Mouse (Mus musculus) heart, embryonic 11.5 days (tissue): ENCODE measurements around the gene Gm13276. TPM values are rescaled to one million over a fixed set of nuclear protein-coding genes. Genes with fewer than 3 reads are reported as not detected.
"Not testable (repeated sequence)": the region's sequence is repeated elsewhere in the genome, so short reads cannot be mapped to it uniquely, and the experiment has no call there.

Experiments used
- ATAC-seq: fragments of 200-750 bp; cut with Nextera tagmentation; replicated peaks from 2 replicates; pipeline ENCODE4 v1.8.0; 2017; ENCODE audit warnings: moderate library complexity; ENCODE audit not compliant: insufficient number of reproducible peaks, low FRiP score, low TSS enrichment
- H3K27ac ChIP-seq: fragments of 300-500 bp; sonication (generic); 2 replicates; pipeline ENCODE4 v1.5.1; 2014; ENCODE audit warnings: mild to moderate bottlenecking, low read depth, low read length
- H3K27me3 ChIP-seq: fragments of 300-500 bp; sonication (generic); 2 replicates; pipeline ENCODE4 v1.6.1; 2014; ENCODE audit warnings: mild to moderate bottlenecking, low read length, mixed read lengths; ENCODE audit not compliant: control insufficient read depth, insufficient read depth
- H3K36me3 ChIP-seq: fragments of 300-500 bp; sonication (generic); 2 replicates; pipeline ENCODE4 v1.6.1; 2014; ENCODE audit warnings: mild to moderate bottlenecking, low read length, moderate library complexity, mixed read lengths; ENCODE audit not compliant: control insufficient read depth, insufficient read depth
- H3K4me1 ChIP-seq: fragments of 300-500 bp; sonication (generic); 2 replicates; pipeline ENCODE4 v1.6.1; 2014; ENCODE audit warnings: low read length; ENCODE audit not compliant: control insufficient read depth, insufficient read depth
- H3K4me2 ChIP-seq: fragments of 300-500 bp; sonication (generic); 2 replicates; pipeline ENCODE4 v1.6.1; 2014; ENCODE audit warnings: mild to moderate bottlenecking, moderate library complexity
- H3K4me3 ChIP-seq: fragments of 300-500 bp; sonication (generic); 2 replicates; pipeline ENCODE4 v1.5.1; 2014; ENCODE audit warnings: low read depth, low read length
- H3K9ac ChIP-seq: fragments of 300-500 bp; sonication (generic); 2 replicates; pipeline ENCODE4 v1.6.1; 2014; ENCODE audit warnings: mild to moderate bottlenecking, low read depth, low read length, moderate library complexity
- H3K9me3 ChIP-seq: fragments of 300-500 bp; sonication (generic); replicated peaks from 2 replicates; pipeline ENCODE4 v1.6.1; 2016; ENCODE audit warnings: low read length; ENCODE audit not compliant: control insufficient read depth
- WGBS: fragments of 180-500 bp; shearing (Covaris S2); extraction: QIAGEN DNeasy Blood & Tissue Kit; methylation state at CpG from one replicate; pipeline ENCODE4 v1.1.7; 2014; ENCODE audit not compliant: insufficient replicate concordance; 5-methylcytosine and 5-hydroxymethylcytosine counted together
- polyA plus RNA-seq: library from polyadenylated mRNA; unstranded; fragments of >200 nt; fragmentation: Nextera tagmentation; extraction: Ambion mirVana; gene quantifications from 2 replicates; pipeline ENCODE4 v1.2.1, GENCODE M21; 2014

The Gm13276 gene
- polyA plus RNA-seq, 1 experiment from 2014 or later = not detected

DNA sequence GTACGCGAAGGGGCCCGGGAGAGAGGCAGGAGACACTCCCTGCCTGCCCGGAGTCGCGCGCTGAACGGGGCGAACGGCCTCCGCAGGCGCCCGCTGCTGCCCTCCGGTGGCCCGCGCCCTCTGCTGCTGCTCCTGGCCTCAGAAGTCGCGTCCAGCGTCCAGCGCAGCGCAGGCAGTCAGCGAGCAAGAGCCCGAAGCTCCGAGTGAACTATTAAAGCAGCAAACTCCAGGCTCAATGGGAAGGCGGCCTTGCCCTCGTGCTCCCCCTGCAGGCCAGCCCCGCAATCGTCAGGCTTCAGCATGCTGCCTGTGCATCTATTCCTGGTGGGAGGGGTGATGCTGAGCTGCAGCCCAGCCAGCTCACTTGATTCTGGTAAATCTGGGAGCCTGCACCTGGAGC, 11.6 kb downstream of the Gm13276 start, which contains the start of gene Gm13279:
Gene Gm13279, plus strand, starts transcription at position 301 of the 400 bp plus-strand sequence.
- H3K36me3 ChIP-seq, H3K4me3 ChIP-seq, H3K4me1 ChIP-seq, H3K4me2 ChIP-seq, H3K9me3 ChIP-seq, H3K27ac ChIP-seq, ATAC-seq, H3K9ac ChIP-seq, H3K27me3 ChIP-seq: not testable (repeated sequence)
- no CpG with 5 or more reads among the region's 28 CpGs for WGBS

DNA sequence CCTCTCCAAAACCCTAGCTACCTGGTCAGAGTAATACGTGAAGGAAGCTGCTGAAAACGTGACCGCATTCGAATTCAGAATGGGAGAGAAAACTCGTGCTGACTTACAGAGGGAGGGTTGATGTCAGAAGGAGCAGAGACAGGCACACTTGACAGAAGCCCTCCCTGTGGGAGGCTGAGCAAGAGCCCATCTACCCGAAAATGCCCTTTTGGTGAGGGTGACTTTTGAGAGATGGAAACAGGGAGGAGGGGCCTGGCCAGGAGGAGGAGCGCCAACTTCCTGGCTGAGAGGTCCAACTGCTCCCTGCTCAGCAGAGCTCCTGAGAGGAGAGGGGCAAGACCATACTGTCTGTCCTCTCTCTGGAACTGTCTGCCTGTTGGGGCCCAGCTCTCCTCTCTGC, 13.9 kb downstream of the Gm13276 start, which contains the start of gene Gm13285:
Gene Gm13285, plus strand, starts transcription at position 301 of the 400 bp plus-strand sequence.
- not testable (repeated sequence) for H3K36me3 ChIP-seq, ATAC-seq, H3K4me2 ChIP-seq, H3K9ac ChIP-seq, H3K27ac ChIP-seq, H3K4me3 ChIP-seq, H3K9me3 ChIP-seq, H3K27me3 ChIP-seq, H3K4me1 ChIP-seq
- 13% methylated on average over 3 of the region's 7 CpGs for WGBS

DNA sequence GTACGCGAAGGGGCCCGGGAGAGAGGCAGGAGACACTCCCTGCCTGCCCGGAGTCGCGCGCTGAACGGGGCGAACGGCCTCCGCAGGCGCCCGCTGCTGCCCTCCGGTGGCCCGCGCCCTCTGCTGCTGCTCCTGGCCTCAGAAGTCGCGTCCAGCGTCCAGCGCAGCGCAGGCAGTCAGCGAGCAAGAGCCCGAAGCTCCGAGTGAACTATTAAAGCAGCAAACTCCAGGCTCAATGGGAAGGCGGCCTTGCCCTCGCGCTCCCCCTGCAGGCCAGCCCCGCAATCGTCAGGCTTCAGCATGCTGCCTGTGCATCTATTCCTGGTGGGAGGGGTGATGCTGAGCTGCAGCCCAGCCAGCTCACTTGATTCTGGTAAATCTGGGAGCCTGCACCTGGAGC, 17.4 kb downstream of the Gm13276 start, which contains the start of gene Gm13287:
Gene Gm13287, plus strand, starts transcription at position 301 of the 400 bp plus-strand sequence.
- no CpG with 5 or more reads among the region's 29 CpGs for WGBS
- not testable (repeated sequence) for H3K27me3 ChIP-seq, ATAC-seq, H3K4me3 ChIP-seq, H3K9ac ChIP-seq, H3K27ac ChIP-seq, H3K4me1 ChIP-seq, H3K36me3 ChIP-seq, H3K9me3 ChIP-seq
- peak within 1 kb of the TSS; percentile 27; the same call in 1 of the 2 replicates for H3K4me2 ChIP-seq

DNA sequence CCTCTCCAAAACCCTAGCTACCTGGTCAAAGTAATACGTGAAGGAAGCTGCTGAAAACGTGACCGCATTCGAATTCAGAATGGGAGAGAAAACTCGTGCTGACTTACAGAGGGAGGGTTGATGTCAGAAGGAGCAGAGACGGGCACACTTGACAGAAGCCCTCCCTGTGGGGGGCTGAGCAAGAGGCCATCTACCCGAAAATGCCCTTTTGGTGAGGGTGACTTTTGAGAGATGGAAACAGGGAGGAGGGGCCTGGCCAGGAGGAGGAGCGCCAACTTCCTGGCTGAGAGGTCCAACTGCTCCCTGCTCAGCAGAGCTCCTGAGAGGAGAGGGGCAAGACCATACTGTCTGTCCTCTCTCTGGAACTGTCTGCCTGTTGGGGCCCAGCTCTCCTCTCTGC, 19.7 kb downstream of the Gm13276 start, which contains the start of gene Gm13288:
Gene Gm13288, plus strand, starts transcription at position 301 of the 400 bp plus-strand sequence.
- H3K9me3 ChIP-seq, H3K9ac ChIP-seq, H3K27ac ChIP-seq, ATAC-seq, H3K36me3 ChIP-seq, H3K4me1 ChIP-seq, H3K27me3 ChIP-seq, H3K4me3 ChIP-seq: not testable (repeated sequence)
- H3K4me2 ChIP-seq = peak within 1 kb of the TSS; percentile 32; the same call in 1 of the 2 replicates
- WGBS = no CpG with 5 or more reads among the region's 8 CpGs

DNA sequence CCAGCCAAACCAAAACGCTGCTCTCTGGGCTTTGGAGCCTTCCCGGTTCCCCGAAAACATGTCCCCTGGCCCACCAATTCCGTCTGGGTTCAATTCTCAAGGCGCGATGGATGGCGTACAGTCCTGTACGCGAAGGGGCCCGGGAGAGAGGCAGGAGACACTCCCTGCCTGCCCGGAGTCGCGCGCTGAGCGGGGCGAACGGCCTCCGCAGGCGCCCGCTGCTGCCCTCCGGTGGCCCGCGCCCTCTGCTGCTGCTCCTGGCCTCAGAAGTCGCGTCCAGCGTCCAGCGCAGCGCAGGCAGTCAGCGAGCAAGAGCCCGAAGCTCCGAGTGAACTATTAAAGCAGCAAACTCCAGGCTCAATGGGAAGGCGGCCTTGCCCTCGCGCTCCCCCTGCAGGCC, 20.3 kb downstream of the Gm13276 start:
- H3K9ac ChIP-seq, H3K4me3 ChIP-seq, H3K4me1 ChIP-seq, H3K27ac ChIP-seq, H3K27me3 ChIP-seq, H3K9me3 ChIP-seq, ATAC-seq, H3K36me3 ChIP-seq: not testable (repeated sequence)
- H3K4me2 ChIP-seq = peak overlapping the region; percentile 32; the same call in 1 of the 2 replicates
- 1% methylated on average over 10 of the region's 34 CpGs for WGBS

DNA sequence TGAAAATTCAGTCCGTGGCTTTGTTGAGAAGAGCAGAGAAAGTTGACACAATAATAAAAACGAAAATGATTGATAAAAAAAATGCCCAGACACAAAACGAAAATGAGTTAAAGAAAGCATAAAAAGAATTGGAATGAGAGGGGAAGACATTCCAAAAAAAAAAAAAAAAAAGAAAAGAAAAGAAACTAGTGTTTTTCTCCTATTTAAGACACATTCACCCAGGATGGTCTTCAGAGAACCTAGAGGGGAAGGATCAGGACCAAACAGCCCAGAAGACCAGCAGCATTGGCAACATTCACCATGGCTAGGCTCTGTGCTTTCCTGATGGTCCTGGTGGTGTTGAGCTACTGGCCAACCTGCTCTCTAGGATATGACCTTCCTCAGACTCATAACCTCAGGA, 30.4 kb downstream of the Gm13276 start, which contains the start of gene Ifna7:
Gene Ifna7, plus strand, starts transcription at position 301 of the 400 bp plus-strand sequence.
- H3K4me1 ChIP-seq = no peaks in the 10 kb centered on the region
- WGBS = 52% methylated on average over 3 of the region's 3 CpGs

DNA sequence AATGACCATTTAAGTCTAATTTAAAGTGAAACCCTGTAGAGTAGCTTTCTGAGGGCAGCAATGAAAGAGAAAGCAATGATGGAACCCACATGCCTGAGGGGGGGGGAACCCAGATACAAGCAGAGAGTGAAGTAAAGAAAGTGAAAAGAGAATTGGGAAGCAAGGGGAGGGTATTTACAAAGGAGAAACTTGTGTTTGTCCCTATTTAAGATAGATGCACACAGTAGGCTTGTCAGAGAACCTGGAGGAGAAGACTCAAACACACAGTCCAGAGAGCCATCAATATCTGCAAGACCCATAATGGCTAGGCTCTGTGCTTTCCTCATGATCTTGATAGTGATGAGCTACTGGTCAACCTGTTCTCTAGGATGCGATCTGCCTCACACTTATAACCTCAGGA, 34.1 kb downstream of the Gm13276 start, which contains the start of gene Ifna11:
Gene Ifna11, plus strand, starts transcription at position 301 of the 400 bp plus-strand sequence.
- H3K9ac ChIP-seq = no peak within 1 kb of the TSS
- no peaks in the 10 kb centered on the region for H3K36me3 ChIP-seq
- H3K4me3 ChIP-seq = no peak within 1 kb of the TSS
- H3K27ac ChIP-seq = no peak within 1 kb of the TSS
- H3K4me1 ChIP-seq = no peaks in the 10 kb centered on the region
- no peaks in the 10 kb centered on the region for H3K9me3 ChIP-seq
- no peak for ATAC-seq
- no peaks in the 10 kb centered on the region for H3K27me3 ChIP-seq
- 72% methylated on average over 1 of the region's 1 CpGs for whole genome bisulfite sequencing
- no peak within 1 kb of the TSS for H3K4me2 ChIP-seq

More for the DNA sequence above, 30.4 kb downstream of the Gm13276 start, which contains the start of gene Ifna7:
- Histone ChIP-seq H3K4me2 (no peak within 1 kb of the TSS), H3K9me3 (no peaks in the 10 kb centered on the region), H3K9ac (no peak within 1 kb of the TSS), H3K4me3 (no peak within 1 kb of the TSS), H3K27me3 (no peaks in the 10 kb centered on the region), H3K27ac (no peak within 1 kb of the TSS), H3K36me3 (no peaks in the 10 kb centered on the region)
- ATAC-seq = no peak

DNA sequence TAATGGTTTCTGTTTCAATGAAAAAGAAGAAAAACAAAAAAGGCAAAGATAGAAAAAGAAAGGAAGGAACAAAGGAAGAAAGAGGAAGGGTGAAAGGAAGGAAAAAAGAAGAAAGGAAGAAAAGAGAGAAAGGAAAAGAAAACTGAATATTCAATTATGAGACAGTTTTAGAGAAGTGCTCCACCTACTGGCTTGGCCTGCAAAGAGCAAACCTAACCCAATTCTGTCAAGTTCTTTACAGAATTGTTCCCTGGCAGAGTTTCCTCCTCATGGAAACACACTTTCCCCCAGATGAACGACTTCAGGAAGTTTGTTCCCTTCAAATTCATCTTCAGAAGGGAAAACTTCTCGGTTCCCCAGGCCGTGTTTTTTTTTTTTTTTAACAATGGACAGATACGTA, 37.5 kb downstream of the Gm13276 start:
- no peak for ATAC-seq
- H3K4me1 ChIP-seq = no peaks in the 10 kb centered on the region
- 22% methylated on average over 4 of the region's 4 CpGs for WGBS
- no peaks in the 10 kb centered on the region for H3K36me3 ChIP-seq
- H3K9ac ChIP-seq = no peak overlapping the region
- no peak overlapping the region for H3K4me2 ChIP-seq
- no peaks in the 10 kb centered on the region for H3K9me3 ChIP-seq
- no peak overlapping the region for H3K27ac ChIP-seq
- H3K27me3 ChIP-seq = no peaks in the 10 kb centered on the region
- no peak overlapping the region for H3K4me3 ChIP-seq

DNA sequence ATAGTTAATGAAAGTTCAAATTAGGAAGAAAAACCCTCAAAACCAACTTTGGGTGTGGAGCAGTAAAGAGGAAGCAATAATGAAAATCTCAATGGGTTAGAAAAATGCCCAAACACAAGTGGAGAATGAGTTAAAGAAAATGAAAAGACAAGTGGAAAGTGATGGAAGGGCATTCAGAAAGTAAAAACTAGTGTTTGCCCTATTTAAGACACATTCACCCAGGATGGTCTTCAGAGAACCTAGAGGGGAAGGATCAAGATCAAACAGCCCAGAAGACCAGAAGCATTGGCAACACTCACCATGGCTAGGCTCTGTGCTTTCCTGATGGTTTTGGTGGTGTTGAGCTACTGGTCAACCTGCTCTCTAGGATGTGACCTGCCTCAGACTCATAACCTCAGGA, 41.6 kb downstream of the Gm13276 start, which contains the start of gene Ifna6:
Gene Ifna6, plus strand, starts transcription at position 301 of the 400 bp plus-strand sequence.
- ATAC-seq, H3K36me3 ChIP-seq, H3K9ac ChIP-seq, H3K4me1 ChIP-seq, H3K9me3 ChIP-seq, H3K27ac ChIP-seq, H3K4me2 ChIP-seq, H3K4me3 ChIP-seq, H3K27me3 ChIP-seq: not testable (repeated sequence)
